Mouse (Mus musculus) forebrain, embryonic 13.5 days (tissue): ENCODE measurements around the gene Aqp1. TPM values are rescaled to one million over a fixed set of nuclear protein-coding genes. Genes with fewer than 3 reads are reported as not detected.

Source experiments
- ATAC-seq: fragments of 200-750 bp; cut with Nextera tagmentation; 2 replicates; pipeline ENCODE4 v1.8.0; 2017
- H3K27ac ChIP-seq: fragments of 300-500 bp; sonication (generic); 2 replicates; pipeline ENCODE4 v1.5.1; 2015; ENCODE audit warnings: inconsistent platforms, mild to moderate bottlenecking, moderate library complexity
- H3K27me3 ChIP-seq: fragments of 300-500 bp; sonication (generic); 2 replicates; pipeline ENCODE4 v1.6.1; 2015; ENCODE audit warnings: mild to moderate bottlenecking, inconsistent platforms
- H3K36me3 ChIP-seq: fragments of 300-500 bp; sonication (generic); 2 replicates; pipeline ENCODE4 v1.6.1; 2015; ENCODE audit warnings: mild to moderate bottlenecking, inconsistent platforms; ENCODE audit not compliant: poor library complexity, severe bottlenecking
- H3K4me1 ChIP-seq: fragments of 300-500 bp; sonication (generic); 2 replicates; pipeline ENCODE4 v1.6.1; 2015; ENCODE audit warnings: inconsistent platforms
- H3K4me2 ChIP-seq: fragments of 300-500 bp; sonication (generic); 2 replicates; pipeline ENCODE4 v1.6.1; 2015; ENCODE audit warnings: inconsistent platforms, mild to moderate bottlenecking, moderate library complexity
- H3K4me3 ChIP-seq: fragments of 300-500 bp; sonication (generic); 2 replicates; pipeline ENCODE4 v1.5.1; 2015; ENCODE audit warnings: mild to moderate bottlenecking, inconsistent platforms
- H3K9ac ChIP-seq: fragments of 300-500 bp; sonication (generic); 2 replicates; pipeline ENCODE4 v1.6.1; 2015; ENCODE audit warnings: mild to moderate bottlenecking, inconsistent platforms
- H3K9me3 ChIP-seq: fragments of 300-500 bp; sonication (generic); replicated peaks from 2 replicates; pipeline ENCODE4 v1.6.1; 2016; ENCODE audit warnings: inconsistent platforms
- WGBS: fragments of 180-500 bp; shearing (Covaris S2); methylation state at CpG from one replicate; pipeline ENCODE4 v1.1.7; 2015; 5-methylcytosine and 5-hydroxymethylcytosine counted together
- polyA plus RNA-seq: library from polyadenylated mRNA; unstranded; fragments of >200 nt; fragmentation: Nextera tagmentation; extraction: Ambion mirVana; gene quantifications from 2 replicates; pipeline ENCODE4 v1.2.1, GENCODE M21; 2015

Gene Aqp1
- polyA plus RNA-seq, 1 experiment from 2014 or later, result 1.7 TPM

GRCm38 (mm10) chr6:55350383-55350952, 14.2 kb downstream of the Aqp1 start:
- no peaks in the 10 kb centered on the region for H3K4me1 ChIP-seq
- H3K4me3 ChIP-seq, result no peak overlapping the region
- no peaks in the 10 kb centered on the region for H3K27me3 ChIP-seq
- 91% methylated on average over 6 of the region's 6 CpGs for WGBS
- no peak overlapping the region for H3K4me2 ChIP-seq
- H3K36me3 ChIP-seq, result no peaks in the 10 kb centered on the region
- H3K9ac ChIP-seq, result no peak overlapping the region
- no peak overlapping the region for H3K27ac ChIP-seq
- ATAC-seq, result no peak
- H3K9me3 ChIP-seq, result no peaks in the 10 kb centered on the region; the same call in 1 of the 2 replicates

GRCm38 (mm10) chr6:55351712-55352111, 15.5 kb downstream of the Aqp1 start:
- Histone ChIP-seq H3K36me3 (no peaks in the 10 kb centered on the region), H3K9ac (no peak overlapping the region), H3K27ac (no peak overlapping the region), H3K9me3 (no peaks in the 10 kb centered on the region; the same call in 1 of the 2 replicates), H3K4me1 (no peaks in the 10 kb centered on the region), H3K4me3 (no peak overlapping the region), H3K4me2 (no peak overlapping the region), H3K27me3 (no peaks in the 10 kb centered on the region)
- ATAC-seq, result no peak
- WGBS, result 80% methylated on average over 7 of the region's 7 CpGs

GRCm38 (mm10) chr6:55353711-55354445, 17.6 kb downstream of the Aqp1 start:
- Histone ChIP-seq H3K9me3 (no peaks in the 10 kb centered on the region; the same call in 1 of the 2 replicates), H3K27ac (no peak overlapping the region; the same call in 1 of the 2 replicates), H3K4me1 (peaks cover 9% of the 10 kb centered on the region), H3K9ac (no peak overlapping the region), H3K36me3 (no peaks in the 10 kb centered on the region), H3K27me3 (no peaks in the 10 kb centered on the region), H3K4me2 (no peak overlapping the region), H3K4me3 (no peak overlapping the region)
- WGBS, result 80% methylated on average over 12 of the region's 12 CpGs
- ATAC-seq, result no peak

GRCm38 (mm10) chr6:55354456-55355117, 18.4 kb downstream of the Aqp1 start:
- H3K36me3 ChIP-seq, result no peaks in the 10 kb centered on the region
- H3K9ac ChIP-seq, result no peak overlapping the region
- H3K4me2 ChIP-seq, result no peak overlapping the region
- no peak overlapping the region for H3K4me3 ChIP-seq
- WGBS, result 65% methylated on average over 4 of the region's 4 CpGs
- H3K27ac ChIP-seq, result no peak overlapping the region; the same call in 1 of the 2 replicates
- ATAC-seq, result no peak
- peaks cover 9% of the 10 kb centered on the region for H3K4me1 ChIP-seq
- H3K9me3 ChIP-seq, result no peaks in the 10 kb centered on the region; the same call in 1 of the 2 replicates
- H3K27me3 ChIP-seq, result no peaks in the 10 kb centered on the region

GRCm38 (mm10) chr6:55355575-55355974, 19.3 kb downstream of the Aqp1 start:
- H3K9ac ChIP-seq, result no peak overlapping the region
- H3K27me3 ChIP-seq, result no peaks in the 10 kb centered on the region
- no peak overlapping the region for H3K27ac ChIP-seq
- no peaks in the 10 kb centered on the region for H3K9me3 ChIP-seq
- no peak overlapping the region for H3K4me3 ChIP-seq
- H3K4me1 ChIP-seq, result peaks cover 9% of the 10 kb centered on the region
- ATAC-seq, result no peak
- no peaks in the 10 kb centered on the region for H3K36me3 ChIP-seq
- no peak overlapping the region for H3K4me2 ChIP-seq
- 85% methylated on average over 7 of the region's 7 CpGs for WGBS

GRCm38 (mm10) chr6:55356017-55356703, 19.9 kb downstream of the Aqp1 start:
- H3K4me3 ChIP-seq, result no peak overlapping the region
- ATAC-seq, result no peak
- H3K4me2 ChIP-seq, result no peak overlapping the region
- no peak overlapping the region for H3K27ac ChIP-seq
- H3K27me3 ChIP-seq, result no peaks in the 10 kb centered on the region
- H3K4me1 ChIP-seq, result peaks cover 9% of the 10 kb centered on the region
- H3K9me3 ChIP-seq, result no peaks in the 10 kb centered on the region
- H3K36me3 ChIP-seq, result no peaks in the 10 kb centered on the region
- H3K9ac ChIP-seq, result no peak overlapping the region
- WGBS, result 71% methylated on average over 5 of the region's 5 CpGs

GRCm38 (mm10) chr6:55356976-55357635, 20.9 kb downstream of the Aqp1 start:
- Histone ChIP-seq H3K27ac (no peak overlapping the region), H3K4me2 (no peak overlapping the region), H3K27me3 (no peaks in the 10 kb centered on the region), H3K4me1 (peaks cover 9% of the 10 kb centered on the region), H3K36me3 (no peaks in the 10 kb centered on the region), H3K4me3 (no peak overlapping the region), H3K9ac (no peak overlapping the region), H3K9me3 (no peaks in the 10 kb centered on the region)
- 44% methylated on average over 5 of the region's 5 CpGs for WGBS
- no peak for ATAC-seq

- no peak overlapping the region for H3K9ac ChIP-seq
- no peak overlapping the region for H3K27ac ChIP-seq
- 30% methylated on average over 6 of the region's 6 CpGs for WGBS
- H3K36me3 ChIP-seq, result no peaks in the 10 kb centered on the region
- no peak overlapping the region for H3K4me2 ChIP-seq
- peaks cover 9% of the 10 kb centered on the region for H3K4me1 ChIP-seq
- no peaks in the 10 kb centered on the region for H3K27me3 ChIP-seq
- H3K4me3 ChIP-seq, result no peak overlapping the region
- no peak for ATAC-seq
- H3K9me3 ChIP-seq, result no peaks in the 10 kb centered on the region
These were observed 21.4 kb downstream of the Aqp1 start for GRCm38 (mm10) chr6:55357636-55358031.

- H3K27ac ChIP-seq, result no peak overlapping the region
- H3K4me1 ChIP-seq, result peaks cover 9% of the 10 kb centered on the region
- WGBS, result 29% methylated on average over 2 of the region's 2 CpGs
- ATAC-seq, result peak; percentile 30; the same call in 1 of the 2 replicates
- no peak overlapping the region for H3K4me3 ChIP-seq
- H3K36me3 ChIP-seq, result no peaks in the 10 kb centered on the region
- no peak overlapping the region for H3K4me2 ChIP-seq
- no peaks in the 10 kb centered on the region for H3K27me3 ChIP-seq
- H3K9ac ChIP-seq, result no peak overlapping the region
- no peaks in the 10 kb centered on the region for H3K9me3 ChIP-seq
These were observed 22.5 kb downstream of the Aqp1 start for GRCm38 (mm10) chr6:55358731-55359143.

- no peak for ATAC-seq
- Histone ChIP-seq H3K4me3 (no peak overlapping the region), H3K9ac (no peak overlapping the region), H3K9me3 (no peaks in the 10 kb centered on the region), H3K27ac (no peak overlapping the region), H3K36me3 (no peaks in the 10 kb centered on the region), H3K4me1 (peaks cover 4% of the 10 kb centered on the region), H3K27me3 (no peaks in the 10 kb centered on the region), H3K4me2 (no peak overlapping the region)
- 90% methylated on average over 1 of the region's 1 CpGs for WGBS
These were observed 26.4 kb downstream of the Aqp1 start for GRCm38 (mm10) chr6:55362663-55363062.

- Histone ChIP-seq H3K36me3 (no peaks in the 10 kb centered on the region), H3K4me1 (no peaks in the 10 kb centered on the region), H3K9me3 (no peaks in the 10 kb centered on the region), H3K27ac (no peak overlapping the region), H3K27me3 (no peaks in the 10 kb centered on the region), H3K9ac (no peak overlapping the region), H3K4me3 (no peak overlapping the region), H3K4me2 (no peak overlapping the region)
- no peak for ATAC-seq
These were observed 30.9 kb downstream of the Aqp1 start for GRCm38 (mm10) chr6:55367126-55367525.
